Mouse (Mus musculus): ENCODE data around the gene Tmem231. TPM values are rescaled to one million over a fixed set of nuclear protein-coding genes. Genes with fewer than 3 reads are reported as not detected.

Gene Tmem231
- total RNA-seq, 2 experiments from 2014 or later: 12.0 to 12.7 TPM

DNA sequence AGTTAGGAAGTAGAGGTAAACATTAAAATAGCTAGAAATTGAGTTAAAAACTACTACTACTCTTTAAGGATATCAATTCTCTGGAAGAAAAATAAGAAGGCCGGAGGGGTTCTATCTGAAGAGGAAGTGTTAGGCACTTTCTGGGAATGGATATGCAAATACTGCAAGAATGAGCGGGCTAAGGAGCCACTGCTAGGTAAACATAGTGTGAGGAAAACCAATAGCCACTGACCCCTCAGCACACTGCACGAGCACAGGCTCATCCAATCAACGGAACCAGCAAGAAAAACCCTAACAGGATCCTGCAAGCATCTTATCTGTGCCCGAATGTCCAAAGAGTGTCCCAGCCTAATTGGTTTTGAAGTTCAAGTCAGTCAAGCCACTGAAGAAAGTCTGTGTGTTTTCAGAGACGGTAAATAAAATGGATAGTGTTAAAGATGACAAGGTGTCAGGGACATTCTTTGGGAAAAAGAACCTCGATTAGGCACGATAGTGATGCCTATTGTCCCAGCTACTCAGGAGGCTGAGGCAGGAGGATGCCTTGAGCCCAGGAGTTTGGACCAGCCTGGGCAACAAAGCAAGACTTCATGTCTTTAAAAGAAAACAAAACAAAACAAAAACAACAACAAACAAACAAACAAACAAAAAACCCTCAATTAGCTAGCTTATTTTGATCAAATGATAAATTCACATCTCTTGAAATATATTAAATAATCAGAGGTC, 68.4 kb downstream of the Tmem231 start:
- no peak for DNase-seq (ENCODE audit: low spot score in 2 of 2)

- DNase-seq (ENCODE audit: low spot score in 2 of 2): no peak
These were observed 69.0 kb downstream of the Tmem231 start for GRCm38 (mm10) chr8:111864648-111865047.

GRCm38 (mm10) chr8:111863280-111863679, 70.4 kb downstream of the Tmem231 start:
- DNase-seq (ENCODE audit: low spot score in 2 of 2): no peak

Other genes starting within 250 kb of the Tmem231 start
- not detected for gene Ctrb1, start 242.9 kb downstream of the Tmem231 start, total RNA-seq (2021)
- gene Bcar1, start 190.1 kb downstream of the Tmem231 start, total RNA-seq (2021): 10 to 100 TPM; 51.1 to 51.3 TPM
- gene Cfdp1, start 79.6 kb downstream of the Tmem231 start, total RNA-seq (2021): 10 to 100 TPM; 80.1 to 85.3 TPM
- 1 to 10 TPM; 4.1 to 4.2 TPM for gene Tmem170, start 57.1 kb downstream of the Tmem231 start, total RNA-seq (2021)
- under 1 TPM; 0.40 to 0.53 TPM for gene Chst5, start 23.4 kb downstream of the Tmem231 start, total RNA-seq (2021)
- 100 to 1,000 TPM; 221 to 236 TPM for gene Gabarapl2, start 6.8 kb upstream of the Tmem231 start, total RNA-seq (2021)
- gene Adat1, start 58.4 kb upstream of the Tmem231 start, total RNA-seq (2021): 1 to 10 TPM; 5.9 to 6.1 TPM
- gene Kars, start 77.4 kb upstream of the Tmem231 start, total RNA-seq (2021): 10 to 100 TPM; 78.9 to 81.3 TPM
- gene Terf2ip, start 77.5 kb upstream of the Tmem231 start, total RNA-seq (2021): 10 to 100 TPM; 39.2 to 39.7 TPM
- not detected for gene Gm6793, start 81.2 kb upstream of the Tmem231 start, total RNA-seq (2021)

Measured in left cerebral cortex, adult 18-20 months (tissue).